Mouse (Mus musculus) cerebellum, adult 11 months (tissue): ENCODE data around the gene Tob2.
A peak's percentile ranks its signal among the peaks of the same experiment; 100 is the strongest.

ENCODE experiments used
- DNase-seq: peaks from one replicate; pipeline ENCODE4 v3.0.0; 2022

Gene Tob2

DNA sequence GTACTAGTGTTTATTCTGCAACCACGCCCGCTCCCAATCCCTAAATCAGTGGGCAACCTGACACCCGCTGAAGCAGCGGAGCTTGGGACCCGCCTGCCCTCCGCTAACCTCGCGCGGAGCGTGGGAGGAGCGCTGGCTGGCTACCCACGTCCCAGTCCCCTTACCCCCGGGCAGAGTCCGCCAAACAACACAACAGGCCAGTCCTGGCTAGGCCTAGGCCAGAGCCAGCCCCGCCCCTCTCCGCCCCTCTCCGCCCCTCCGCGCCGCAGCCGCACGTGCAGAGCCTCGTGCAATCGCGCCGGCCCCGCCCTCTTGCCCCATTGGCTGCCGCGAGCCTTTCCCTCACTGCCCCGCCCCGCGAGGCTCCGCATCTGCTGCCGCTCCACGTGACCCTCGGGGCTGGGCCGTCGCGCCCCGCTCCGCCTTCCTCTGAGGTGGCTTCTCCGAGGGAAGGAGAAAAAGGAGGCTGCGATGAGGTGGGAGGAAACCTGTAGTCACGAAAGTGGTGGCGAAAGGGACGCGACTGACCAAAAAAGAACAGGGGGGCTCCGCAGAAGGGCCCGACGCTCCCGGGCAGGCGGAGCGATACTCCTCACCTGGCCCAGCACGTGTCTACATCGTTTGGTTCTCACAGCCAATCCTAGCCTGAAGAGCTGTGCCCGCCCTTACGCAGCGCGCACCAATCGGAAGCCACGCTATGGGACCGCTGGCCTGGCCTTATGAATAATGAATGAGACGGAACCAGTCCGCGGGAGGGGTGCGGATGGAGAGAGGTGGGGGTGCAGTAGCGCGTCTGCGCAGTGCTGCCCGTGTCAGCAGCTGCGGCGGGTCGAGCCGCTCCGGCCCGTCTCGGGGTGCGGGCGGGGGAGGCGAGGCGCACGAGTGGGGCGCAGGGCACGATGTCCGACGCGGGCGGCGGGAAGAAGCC is 47.7 kb downstream of the Tob2 start:
- DNase-seq: peak; percentile 98

DNA sequence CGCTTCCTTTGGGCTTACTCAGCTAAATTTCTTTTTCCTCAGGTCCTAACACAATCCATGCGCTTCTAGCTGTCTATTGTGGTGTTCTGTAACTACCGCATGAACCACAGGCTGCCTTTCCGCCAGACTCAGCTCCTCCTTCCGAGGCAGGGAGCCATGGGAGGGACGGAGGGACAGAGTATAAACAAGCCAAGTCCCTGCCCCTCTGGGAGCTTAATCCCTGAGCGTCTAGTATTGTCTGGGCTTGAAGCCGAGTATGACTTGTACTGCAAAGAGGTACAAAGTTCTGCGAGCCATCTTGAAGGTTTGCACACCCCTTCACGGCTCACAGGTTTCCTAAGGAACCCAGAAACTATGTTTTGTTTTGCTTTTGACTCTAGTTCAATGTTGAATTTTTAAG is 48.4 kb downstream of the Tob2 start:
- peak; percentile 83 for DNase-seq

DNA sequence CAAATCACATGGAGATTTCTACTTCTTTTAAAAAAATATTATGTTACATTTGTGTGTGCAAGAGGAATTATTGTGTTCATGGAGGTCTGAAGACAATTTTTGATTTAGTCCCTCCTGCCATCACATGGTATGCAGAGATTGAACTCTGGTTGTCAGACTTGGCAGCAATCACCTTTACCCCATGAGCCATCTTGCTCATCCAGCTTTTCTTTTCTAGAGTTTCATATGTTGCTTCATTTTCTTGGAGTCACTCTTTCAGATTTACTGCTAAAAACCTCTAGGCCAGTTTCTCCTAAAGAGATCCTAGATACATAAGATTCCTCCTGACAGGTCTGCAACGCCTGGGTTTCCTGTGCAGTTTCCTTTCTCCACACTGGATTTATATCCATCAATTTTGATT is 49.0 kb downstream of the Tob2 start:
- DNase-seq: no peak

DNA sequence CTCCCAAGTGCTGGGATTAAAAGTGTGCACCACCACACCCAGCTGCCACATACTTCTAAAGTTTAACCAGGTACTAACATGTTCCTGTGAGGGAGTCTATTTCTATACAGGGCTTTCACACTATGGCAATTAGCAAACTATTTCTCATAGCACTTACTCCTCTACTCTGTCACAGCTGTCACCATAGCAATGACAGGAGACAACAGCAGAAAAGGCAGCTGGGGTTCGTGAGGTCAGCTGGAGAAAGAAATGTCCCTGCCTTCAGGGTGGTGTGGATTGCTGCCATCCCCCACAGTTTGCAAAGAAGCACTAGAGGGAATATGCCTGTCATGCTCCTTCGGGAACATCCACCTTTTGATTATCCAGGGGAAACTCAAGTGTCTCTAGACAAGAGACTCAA is 49.8 kb downstream of the Tob2 start:
- DNase-seq: no peak

DNA sequence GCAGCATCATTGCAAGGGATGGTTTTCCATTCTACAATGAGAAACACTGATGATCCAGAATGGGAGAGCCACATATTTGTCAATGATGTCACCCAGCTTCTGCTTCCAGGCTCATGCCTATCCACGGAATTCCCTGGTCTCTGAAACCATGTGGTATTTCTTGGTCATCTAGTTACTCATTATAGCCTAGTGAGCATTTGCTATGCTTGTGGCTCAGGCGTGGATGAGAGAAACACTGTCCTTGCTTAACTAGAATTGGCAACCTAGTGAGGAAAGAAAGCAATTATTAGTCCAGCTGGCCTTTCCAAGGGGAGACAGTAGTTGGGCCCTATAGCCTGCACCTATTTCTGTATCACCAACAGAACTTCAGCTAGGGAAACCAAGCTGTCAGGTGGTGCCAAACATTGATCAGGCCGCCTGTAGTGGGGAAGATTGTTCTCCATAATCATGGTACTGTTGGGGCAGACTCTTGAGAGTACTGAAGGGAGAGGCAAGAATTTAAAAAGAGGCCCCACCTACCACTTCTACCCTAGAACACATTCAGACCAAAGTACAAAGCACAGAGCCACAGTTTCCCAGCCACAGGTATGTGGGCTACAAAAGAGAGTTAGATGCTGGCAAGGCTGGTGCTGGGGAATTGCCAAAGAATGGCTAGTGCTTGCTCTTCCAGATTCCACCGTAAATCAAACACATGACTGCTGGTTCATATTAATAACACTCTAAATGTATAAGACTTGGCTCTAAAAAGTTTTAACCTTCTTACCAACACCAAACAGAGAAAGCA is 51.8 kb downstream of the Tob2 start:
- DNase-seq: no peak

DNA sequence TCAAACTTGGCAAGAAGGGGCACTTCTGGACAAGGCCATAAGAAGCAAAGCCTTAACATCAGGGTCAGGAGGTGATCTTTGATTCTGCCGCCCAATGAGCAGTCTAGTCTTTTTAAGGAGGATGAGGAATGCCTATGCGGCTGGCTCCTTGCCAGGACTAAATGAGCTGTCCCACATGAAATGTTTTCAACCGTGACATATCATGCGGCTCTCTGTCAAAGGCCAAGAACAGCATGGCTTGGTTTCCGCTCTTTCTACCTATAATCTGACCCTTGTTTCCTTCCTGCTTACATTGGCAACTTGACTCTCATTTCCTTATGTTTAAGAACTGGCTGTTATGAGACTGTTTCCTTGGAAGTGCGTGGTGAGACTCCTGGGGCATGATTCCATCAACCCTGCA is 53.0 kb downstream of the Tob2 start:
- no peak for DNase-seq

DNA sequence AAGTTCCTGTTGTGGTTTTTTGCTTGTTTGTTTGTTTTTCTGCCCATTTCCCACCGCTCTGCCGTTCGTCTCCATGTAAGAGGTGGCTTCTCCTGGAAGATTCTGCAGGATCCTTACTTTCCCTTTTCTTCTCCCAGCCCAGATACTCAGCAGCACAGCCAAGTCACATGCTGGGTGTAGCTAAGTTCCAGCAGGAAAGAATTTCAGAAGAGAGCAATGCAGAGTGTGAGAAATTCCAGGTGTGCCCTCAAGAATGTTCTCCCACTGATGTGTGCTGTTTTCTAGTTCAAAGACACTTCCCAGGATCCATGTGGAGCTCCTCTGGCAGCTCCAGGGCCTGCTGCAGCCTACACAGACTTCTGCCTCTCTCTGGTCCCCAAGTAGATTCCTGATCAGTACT is 53.7 kb downstream of the Tob2 start:
- no peak for DNase-seq

DNA sequence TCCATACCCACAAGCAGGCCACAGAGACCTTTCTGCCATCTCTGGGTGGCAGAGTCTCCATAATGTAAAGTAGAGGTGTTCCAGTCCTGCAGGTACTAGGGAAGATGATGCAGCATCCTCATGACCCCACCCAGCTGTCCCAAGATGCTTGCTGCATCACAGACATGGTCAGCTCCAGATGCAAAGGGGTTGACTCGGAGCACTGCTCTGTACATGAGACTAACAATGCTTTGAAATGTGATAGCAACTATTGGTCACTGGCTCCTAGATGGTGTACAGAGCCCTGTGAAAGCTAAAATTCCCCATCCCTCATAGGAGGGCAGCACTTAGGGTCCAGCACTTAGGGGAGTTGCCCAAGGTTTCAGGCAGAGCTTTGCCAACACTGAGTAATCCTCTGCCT is 54.4 kb downstream of the Tob2 start:
- no peak for DNase-seq

DNA sequence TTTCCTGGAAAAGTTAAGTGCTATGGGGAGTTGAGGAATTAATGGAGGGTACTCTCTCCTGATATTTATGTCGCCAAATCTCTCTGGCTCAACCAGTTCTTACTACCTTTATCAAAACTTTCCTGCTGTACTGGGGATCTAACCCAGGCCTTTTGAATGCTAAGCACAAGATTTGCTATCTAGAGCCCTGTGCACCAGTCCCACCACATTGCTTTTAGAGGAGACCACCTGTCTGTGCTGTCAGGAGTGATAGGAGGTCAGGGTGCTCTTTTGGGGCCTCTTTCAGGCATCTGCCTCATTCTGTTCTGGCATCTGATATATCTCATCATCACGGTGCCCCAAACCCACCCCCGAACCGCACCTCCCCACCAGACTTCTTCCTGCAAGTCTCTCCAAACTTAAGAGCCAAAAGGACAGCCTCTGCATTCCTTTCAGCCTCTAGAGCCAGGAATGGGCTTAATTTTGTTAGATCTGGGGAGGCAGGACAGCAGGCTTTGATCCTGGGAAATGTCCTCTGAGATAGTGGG is 55.1 kb downstream of the Tob2 start:
- no peak for DNase-seq

DNA sequence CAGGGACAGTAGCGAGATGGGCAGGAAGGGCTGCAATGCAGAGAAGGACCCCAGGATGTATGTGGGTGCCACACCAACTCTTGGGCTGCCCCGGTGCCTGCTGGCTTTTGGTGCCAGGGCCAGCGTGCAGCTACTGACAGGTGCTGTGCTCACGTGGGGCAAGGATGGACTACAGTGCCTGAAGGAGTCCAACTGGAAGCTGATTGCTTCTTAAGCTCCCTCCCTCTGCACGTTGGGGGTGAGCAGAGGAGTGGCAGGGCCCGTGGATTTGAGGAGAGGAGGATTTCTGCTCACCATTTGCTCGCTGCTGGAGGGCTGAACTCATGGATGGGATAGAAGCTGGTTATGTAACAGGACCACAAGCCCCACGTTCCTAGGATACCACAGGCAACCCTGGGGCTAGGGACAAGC is 55.6 kb downstream of the Tob2 start:
- DNase-seq: peak; percentile 85

DNA sequence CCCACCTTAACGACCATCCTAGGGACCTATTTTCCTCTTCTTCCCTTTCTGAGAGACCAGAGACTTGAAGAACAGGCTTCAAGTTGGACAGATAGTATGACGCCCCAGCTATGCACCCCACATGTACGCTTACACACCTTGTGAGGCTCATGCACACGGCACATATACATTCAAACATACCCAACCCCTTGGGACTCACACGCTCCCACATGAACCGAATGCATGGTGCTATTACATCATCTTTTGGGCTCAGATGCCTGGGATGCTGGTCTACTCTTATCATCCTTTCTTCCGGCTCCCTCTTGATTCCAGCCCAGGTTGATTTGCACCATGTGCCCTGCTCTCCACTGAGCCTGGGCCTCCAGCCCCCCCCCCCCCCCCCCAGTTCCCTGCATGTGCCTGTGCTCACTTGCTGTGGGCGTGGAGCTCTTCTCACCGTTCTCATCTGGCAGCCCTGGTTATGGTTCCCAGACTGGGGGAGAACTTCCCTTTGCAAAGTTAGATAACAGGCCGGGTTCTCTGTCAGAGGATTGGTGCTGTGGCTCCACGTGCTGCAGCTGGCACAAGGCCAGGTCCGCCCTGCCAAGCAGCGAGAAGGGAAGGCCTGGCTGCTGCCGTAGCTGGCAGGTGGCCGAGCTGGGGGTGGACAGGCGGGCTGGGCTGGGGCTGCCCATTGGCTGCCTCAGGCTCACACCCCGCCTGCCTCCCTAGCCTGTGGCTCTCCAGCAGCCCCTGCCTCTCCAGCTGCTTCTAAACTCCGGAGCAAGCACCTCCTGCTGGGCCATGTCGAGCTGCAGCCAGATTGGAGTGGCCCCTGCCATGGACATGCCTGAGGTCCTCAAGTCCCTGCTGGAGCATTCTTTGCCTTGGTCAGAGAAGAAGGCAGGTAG is 56.4 kb downstream of the Tob2 start, which contains the start of gene Tef:
Gene Tef (plus strand): TSS at position 421 of the 890 bp plus-strand sequence.
- DNase-seq: peak; percentile 100

DNA sequence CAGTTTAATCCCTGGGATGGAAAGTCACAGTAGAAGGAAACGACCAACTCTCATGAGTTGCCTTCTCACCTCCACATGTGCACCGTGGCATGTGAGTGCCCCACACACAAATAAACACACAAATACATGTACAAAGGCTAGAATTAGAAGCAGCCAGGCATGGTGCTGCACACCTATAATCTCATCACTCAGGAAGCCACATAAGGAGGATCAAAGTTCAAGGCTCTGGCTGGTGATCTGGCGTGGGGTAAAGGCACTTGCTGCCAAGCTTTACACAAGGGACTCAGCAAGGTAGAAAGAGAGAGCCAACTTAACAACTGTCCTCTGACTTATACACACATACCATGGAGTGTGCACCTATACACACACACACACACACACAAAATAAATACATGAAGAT is 58.2 kb downstream of the Tob2 start:
- no peak for DNase-seq

DNA sequence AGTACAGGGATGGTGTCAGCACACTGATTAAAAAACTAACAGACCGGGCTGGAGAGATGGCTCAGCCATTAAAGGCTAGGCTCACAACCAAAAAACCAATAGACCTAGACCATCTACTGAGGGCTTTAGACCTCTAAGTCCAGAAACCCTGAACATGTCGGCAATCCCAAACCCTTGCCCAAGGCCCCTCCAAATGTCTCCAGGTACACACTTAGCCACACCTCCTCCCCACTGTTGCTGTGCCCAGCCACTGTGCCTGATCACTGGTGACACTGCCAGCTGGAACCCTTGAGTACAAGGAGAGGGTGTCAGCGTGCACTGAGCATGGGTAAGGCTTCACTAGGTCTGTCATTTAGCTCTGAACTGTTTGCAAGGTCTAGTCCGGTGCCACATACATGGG is 60.2 kb downstream of the Tob2 start:
- no peak for DNase-seq
